Mouse (Mus musculus) hindbrain, postnatal 0 days (tissue): ENCODE data around the gene Matn3. TPM values are rescaled to one million over a fixed set of nuclear protein-coding genes. Genes with fewer than 3 reads are reported as not detected.

ENCODE experiments used
- ATAC-seq: fragments of 200-750 bp; cut with Nextera tagmentation; 2 replicates; pipeline ENCODE4 v1.8.0; 2017; ENCODE audit warnings: mild to moderate bottlenecking, moderate TSS enrichment, moderate library complexity
- DNase-seq: peaks from one replicate; pipeline ENCODE4 v3.0.0-alpha.2; 2015; ENCODE audit warnings: low spot score
- H3K27ac ChIP-seq: fragments of 300-500 bp; sonication (generic); 2 replicates; pipeline ENCODE4 v1.5.1; 2014; ENCODE audit warnings: mild to moderate bottlenecking
- H3K27me3 ChIP-seq: fragments of 300-500 bp; sonication (generic); 2 replicates; pipeline ENCODE4 v1.6.1; 2014; ENCODE audit warnings: low read length, mixed read lengths; ENCODE audit not compliant: insufficient read depth
- H3K36me3 ChIP-seq: fragments of 300-500 bp; sonication (generic); 2 replicates; pipeline ENCODE4 v1.6.1; 2014; ENCODE audit warnings: low read length, mixed read lengths; ENCODE audit not compliant: insufficient read depth
- H3K4me1 ChIP-seq: fragments of 300-500 bp; sonication (generic); 2 replicates; pipeline ENCODE4 v1.6.1; 2014; ENCODE audit warnings: antibody characterized with exemption, low read length, mixed read lengths; ENCODE audit not compliant: insufficient read depth
- H3K4me2 ChIP-seq: fragments of 300-500 bp; sonication (generic); 2 replicates; pipeline ENCODE4 v1.6.1; 2014; ENCODE audit warnings: low read depth, mild to moderate bottlenecking, low read length, moderate library complexity, mixed read lengths
- H3K4me3 ChIP-seq: fragments of 300-500 bp; sonication (generic); 2 replicates; pipeline ENCODE4 v1.5.1; 2014; ENCODE audit warnings: low read length
- H3K9ac ChIP-seq: fragments of 300-500 bp; sonication (generic); replicated peaks from 2 replicates; pipeline ENCODE4 v1.6.1; 2014; ENCODE audit warnings: mild to moderate bottlenecking, low read length, moderate library complexity, mixed read lengths
- H3K9me3 ChIP-seq: fragments of 300-500 bp; sonication (generic); 2 replicates; pipeline ENCODE4 v1.6.1; 2016; ENCODE audit warnings: low read length, mixed read lengths
- CTCF ChIP-seq: IDR thresholded peaks from 2 replicates; pipeline ENCODE4 v1.5.1; 2016; ENCODE audit warnings: antibody characterized with exemption, control low read depth, low read depth
- WGBS: fragments of 180-500 bp; shearing (Covaris S2); extraction: QIAGEN DNeasy Blood & Tissue Kit; methylation state at CpG from one replicate; pipeline ENCODE4 v1.1.7; 2014; 5-methylcytosine and 5-hydroxymethylcytosine counted together
- polyA plus RNA-seq: library from polyadenylated mRNA; unstranded; fragments of >200 nt; fragmentation: Nextera tagmentation; extraction: Ambion mirVana; gene quantifications from 2 replicates; pipeline ENCODE4 v1.2.1, GENCODE M21; 2015
- total RNA-seq: library from RNA; depleted of rRNA; stranded (reverse); fragments of >200 nt; gene quantifications from 2 replicates; pipeline ENCODE4 v1.2.3, GENCODE M21; 2014

Matn3 gene
- total and polyA plus RNA-seq, 2 experiments from 2014 or later, result 0.10 to 0.31 TPM

GRCm38 (mm10) chr12:8922369-8923124, 25.2 kb upstream of the Matn3 start:
- peak overlapping the region; percentile 89 for H3K4me2 ChIP-seq
- DNase-seq, result peak; percentile 28
- 3% methylated on average over 30 of the region's 30 CpGs for WGBS

GRCm38 (mm10) chr12:8923125-8923410, 24.7 kb upstream of the Matn3 start:
- WGBS, result 14% methylated on average over 5 of the region's 5 CpGs
- Histone ChIP-seq H3K9me3 (no peaks in the 10 kb centered on the region), H3K27ac (peak overlapping the region; percentile 97)

More at GRCm38 (mm10) chr12:8922369-8923124, 25.2 kb upstream of the Matn3 start:
- H3K27ac ChIP-seq, result peak overlapping the region; percentile 97
- peak overlapping the region; percentile 96 for H3K9ac ChIP-seq
- ATAC-seq, result no peak
- H3K4me3 ChIP-seq, result peak overlapping the region; percentile 91
- no peaks in the 10 kb centered on the region for H3K9me3 ChIP-seq
- H3K27me3 ChIP-seq, result no peaks in the 10 kb centered on the region
- peaks cover 13% of the 10 kb centered on the region for H3K4me1 ChIP-seq
- TF ChIP-seq CTCF, result no peak
- no peaks in the 10 kb centered on the region for H3K36me3 ChIP-seq

GRCm38 (mm10) chr12:8923603-8924002, 24.1 kb upstream of the Matn3 start:
- H3K4me3 ChIP-seq, result peak overlapping the region; percentile 91
- H3K27me3 ChIP-seq, result no peaks in the 10 kb centered on the region
- TF ChIP-seq CTCF, result peak; percentile 52
- DNase-seq (no peak), ATAC-seq (no peak)
- H3K4me1 ChIP-seq, result peaks cover 13% of the 10 kb centered on the region
- H3K27ac ChIP-seq, result no peak overlapping the region
- H3K36me3 ChIP-seq, result no peaks in the 10 kb centered on the region
- no peaks in the 10 kb centered on the region for H3K9me3 ChIP-seq
- H3K9ac ChIP-seq, result no peak overlapping the region; the same call in 1 of the 2 replicates
- 27% methylated on average over 2 of the region's 2 CpGs for WGBS
- peak overlapping the region; percentile 89 for H3K4me2 ChIP-seq

More at GRCm38 (mm10) chr12:8923125-8923410, 24.7 kb upstream of the Matn3 start:
- Histone ChIP-seq H3K4me3 (peak overlapping the region; percentile 91), H3K4me1 (peaks cover 13% of the 10 kb centered on the region), H3K9ac (peak overlapping the region; percentile 96), H3K36me3 (no peaks in the 10 kb centered on the region), H3K27me3 (no peaks in the 10 kb centered on the region), H3K4me2 (peak overlapping the region; percentile 89)
- ATAC-seq (no peak), DNase-seq (peak; percentile 59)
- no peak for TF ChIP-seq CTCF

- 87% methylated on average over 3 of the region's 3 CpGs for WGBS
These were observed 20.1 kb upstream of the Matn3 start for GRCm38 (mm10) chr12:8927652-8928051.

GRCm38 (mm10) chr12:8928766-8929165, 19.0 kb upstream of the Matn3 start:
- no peak for ATAC-seq

More at GRCm38 (mm10) chr12:8927652-8928051, 20.1 kb upstream of the Matn3 start:
- Histone ChIP-seq H3K4me3 (no peak overlapping the region), H3K27me3 (no peaks in the 10 kb centered on the region), H3K27ac (0 out of 2 replicates have a peak overlapping the region, but pooled peaks have one; percentile 7), H3K4me2 (no peak overlapping the region), H3K9ac (no peak overlapping the region), H3K9me3 (no peaks in the 10 kb centered on the region), H3K4me1 (peaks cover 13% of the 10 kb centered on the region), H3K36me3 (no peaks in the 10 kb centered on the region)
- TF ChIP-seq CTCF, result no peak
- ATAC-seq (no peak), DNase-seq (peak; percentile 3)

GRCm38 (mm10) chr12:8931083-8931482, 16.6 kb upstream of the Matn3 start:
- WGBS, result 88% methylated on average over 4 of the region's 4 CpGs
- TF ChIP-seq CTCF, result no peak
- no peak overlapping the region for H3K27ac ChIP-seq
- ATAC-seq (no peak), DNase-seq (no peak)
- no peak overlapping the region for H3K4me2 ChIP-seq
- H3K9me3 ChIP-seq, result no peaks in the 10 kb centered on the region
- H3K4me1 ChIP-seq, result no peaks in the 10 kb centered on the region
- H3K27me3 ChIP-seq, result no peaks in the 10 kb centered on the region
- peaks cover 23% of the 10 kb centered on the region for H3K36me3 ChIP-seq
- no peak overlapping the region for H3K9ac ChIP-seq
- no peak overlapping the region for H3K4me3 ChIP-seq

More at GRCm38 (mm10) chr12:8928766-8929165, 19.0 kb upstream of the Matn3 start:
- Histone ChIP-seq H3K27ac (no peak overlapping the region), H3K27me3 (no peaks in the 10 kb centered on the region), H3K4me1 (peaks cover 6% of the 10 kb centered on the region; the same call in 1 of the 2 replicates), H3K9me3 (no peaks in the 10 kb centered on the region), H3K36me3 (peaks cover 4% of the 10 kb centered on the region), H3K4me3 (no peak overlapping the region), H3K4me2 (no peak overlapping the region), H3K9ac (no peak overlapping the region)
- no peak for DNase-seq
- WGBS, result 73% methylated on average over 4 of the region's 4 CpGs
- TF ChIP-seq CTCF, result no peak

- no peak overlapping the region for H3K9ac ChIP-seq
- no peaks in the 10 kb centered on the region for H3K4me1 ChIP-seq
- no peaks in the 10 kb centered on the region for H3K9me3 ChIP-seq
- H3K36me3 ChIP-seq, result peaks cover 44% of the 10 kb centered on the region
- H3K4me3 ChIP-seq, result no peak overlapping the region
- DNase-seq, result no peak
- WGBS, result 72% methylated on average over 5 of the region's 5 CpGs
- no peak for ATAC-seq
- H3K4me2 ChIP-seq, result no peak overlapping the region
- no peak for TF ChIP-seq CTCF
- no peaks in the 10 kb centered on the region for H3K27me3 ChIP-seq
- no peak overlapping the region for H3K27ac ChIP-seq
These were observed 12.4 kb upstream of the Matn3 start for GRCm38 (mm10) chr12:8935349-8935748.
